Mouse (Mus musculus): Measurements from ENCODE around the gene Eif4g1. TPM values are rescaled to one million over a fixed set of nuclear protein-coding genes. Genes with fewer than 3 reads are reported as not detected.
"Not testable (repeated sequence)": the region's sequence is repeated elsewhere in the genome, so short reads cannot be mapped to it uniquely, and the experiment has no call there.

Gene Eif4g1
- total RNA-seq (2021): 100 to 1,000 TPM; 358 to 386 TPM
- long read RNA-seq, experiment 1, full-length matches to known transcripts: 3 of 75 reads
- long read RNA-seq, experiment 1, partial matches to known transcripts: 59 of 75 reads
- long read RNA-seq, experiment 1, other reads (novel, unspliced or antisense): 13 of 75 reads
- long read RNA-seq, experiment 2, partial matches to known transcripts: 154 of 160 reads
- long read RNA-seq, experiment 2, other reads (novel, unspliced or antisense): 5 of 160 reads

- not testable (repeated sequence) for DNase-seq (ENCODE audit: low spot score in 2 of 2)
Measured at GRCm38 (mm10) chr16:20668013-20668412, at the start of gene Eif4g1. Gene Eif4g1 (plus strand): TSS chr16:20668313.

GRCm38 (mm10) chr16:20619541-20620398 lies 48.3 kb upstream of the Eif4g1 start:
- peak; percentile 19 to 38 for DNase-seq (ENCODE audit: low spot score in 2 of 2)

GRCm38 (mm10) chr16:20620399-20620735 lies 47.7 kb upstream of the Eif4g1 start:
- no peak for DNase-seq (ENCODE audit: low spot score in 2 of 2)

- peak in 1 of 2 experiments; percentile 56 for DNase-seq (ENCODE audit: low spot score in 2 of 2)
Measured at GRCm38 (mm10) chr16:20620751-20621190, 47.3 kb upstream of the Eif4g1 start.

GRCm38 (mm10) chr16:20621191-20621990 lies 46.7 kb upstream of the Eif4g1 start, which contains the start of gene Camk2n2:
Gene Camk2n2 (minus strand): TSS chr16:20621287.
- DNase-seq (ENCODE audit: low spot score in 2 of 2): peak; percentile 80 to 81

DNA sequence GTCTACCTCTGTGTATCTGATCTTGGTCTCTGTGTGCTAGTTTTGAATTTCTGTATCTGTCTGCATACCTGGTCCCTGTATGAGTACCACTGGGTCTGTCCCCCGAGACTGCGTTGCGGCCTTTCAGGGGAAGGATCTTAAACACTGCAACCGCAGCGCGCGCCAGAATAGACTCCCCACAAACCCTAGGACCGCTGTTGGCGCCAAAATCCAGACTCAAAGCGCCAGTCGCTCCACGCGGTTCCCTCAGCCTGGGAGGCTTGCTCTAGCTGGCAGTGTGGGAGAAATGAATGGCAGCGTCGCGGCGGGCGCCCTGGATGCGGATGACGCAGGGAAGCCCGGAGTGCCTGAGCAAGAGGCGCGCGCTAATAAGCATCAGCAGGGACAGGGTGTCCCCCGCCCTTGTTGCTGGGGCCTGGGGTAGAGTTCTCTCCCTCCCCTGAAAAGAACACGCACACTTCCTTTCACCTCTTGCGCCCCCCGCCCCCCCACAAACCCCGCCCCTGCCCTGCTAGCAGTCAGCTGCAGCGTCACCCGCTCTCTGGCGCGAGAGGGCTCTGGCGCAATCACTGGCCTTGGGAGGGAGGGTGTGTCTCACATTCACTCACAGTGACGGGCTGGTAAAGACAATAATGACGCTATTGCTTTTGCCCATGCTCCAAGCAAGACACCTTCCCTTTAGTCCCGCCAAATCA lies 46.0 kb upstream of the Eif4g1 start:
- peak; percentile 73 to 80 for DNase-seq (ENCODE audit: low spot score in 2 of 2)

DNA sequence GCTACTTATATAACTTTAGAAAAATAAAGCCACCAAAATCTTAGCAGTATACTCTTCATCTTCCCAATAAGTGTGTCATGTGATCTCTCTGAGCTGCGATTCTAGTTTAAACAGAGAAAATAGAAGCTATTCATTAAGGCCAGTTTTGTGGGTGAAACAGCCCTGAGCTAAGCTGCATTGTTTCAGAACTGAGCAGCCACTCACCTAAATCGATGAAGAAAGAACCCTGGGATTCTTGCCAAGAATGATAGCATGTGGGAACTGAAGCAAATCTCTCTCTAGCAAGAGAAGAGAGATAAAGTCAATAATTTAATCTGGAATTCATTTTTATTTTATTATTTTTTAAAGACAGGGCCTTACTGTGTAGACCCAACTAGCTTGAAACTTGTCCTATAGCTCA lies 44.9 kb upstream of the Eif4g1 start:
- no peak for DNase-seq (ENCODE audit: low spot score in 2 of 2)

GRCm38 (mm10) chr16:20628871-20629391 lies 39.2 kb upstream of the Eif4g1 start:
- no peak for DNase-seq (ENCODE audit: low spot score in 2 of 2)

DNA sequence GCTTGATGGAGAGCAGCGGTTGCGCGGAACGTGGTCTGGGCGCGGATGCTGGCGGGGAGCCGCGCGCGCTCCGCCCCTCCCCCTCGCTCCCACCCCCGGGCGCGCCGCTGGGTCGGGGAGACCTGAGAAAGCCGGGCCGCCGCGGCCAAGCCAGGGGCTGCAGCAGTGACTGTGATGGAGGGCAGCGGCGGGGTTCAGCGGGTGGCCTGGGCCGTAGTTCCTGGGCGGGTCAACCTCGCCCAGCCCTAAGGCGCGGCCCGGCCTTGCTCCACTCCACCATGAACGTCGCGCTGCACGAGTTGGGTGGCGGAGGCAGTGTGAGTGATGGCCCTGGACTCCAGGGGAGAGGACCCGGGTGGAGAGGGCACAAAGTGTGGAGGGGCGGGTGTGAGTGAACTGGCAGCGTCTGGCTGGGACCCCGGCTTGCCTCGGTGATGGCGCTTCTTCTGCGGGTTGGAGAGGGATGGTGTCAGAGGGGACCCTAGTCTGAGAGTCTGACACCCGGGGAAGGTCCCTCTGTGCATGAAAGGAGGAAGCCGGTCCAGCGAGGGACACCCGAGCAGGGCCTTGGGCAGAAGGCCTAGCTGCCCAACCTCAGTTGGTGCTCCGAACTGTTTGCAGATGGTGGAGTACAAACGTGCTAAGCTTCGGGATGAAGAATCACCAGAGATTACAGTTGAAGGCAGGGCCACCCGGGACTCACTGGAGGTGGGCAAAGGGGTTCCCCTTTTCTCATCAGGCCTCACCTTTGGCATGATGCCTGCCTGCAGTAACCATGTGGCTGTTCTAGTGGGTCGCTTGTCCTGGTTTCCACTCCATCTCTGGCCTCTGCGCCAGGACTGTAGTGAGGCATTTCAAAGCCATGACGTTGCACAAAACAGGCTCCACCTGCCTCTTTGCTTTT lies 38.1 kb upstream of the Eif4g1 start, which contains the start of gene Ece2:
Gene Ece2 (plus strand): TSS at position 98 of the 904 bp plus-strand sequence.
- DNase-seq (ENCODE audit: low spot score in 2 of 2): peak; percentile 23 to 35

DNA sequence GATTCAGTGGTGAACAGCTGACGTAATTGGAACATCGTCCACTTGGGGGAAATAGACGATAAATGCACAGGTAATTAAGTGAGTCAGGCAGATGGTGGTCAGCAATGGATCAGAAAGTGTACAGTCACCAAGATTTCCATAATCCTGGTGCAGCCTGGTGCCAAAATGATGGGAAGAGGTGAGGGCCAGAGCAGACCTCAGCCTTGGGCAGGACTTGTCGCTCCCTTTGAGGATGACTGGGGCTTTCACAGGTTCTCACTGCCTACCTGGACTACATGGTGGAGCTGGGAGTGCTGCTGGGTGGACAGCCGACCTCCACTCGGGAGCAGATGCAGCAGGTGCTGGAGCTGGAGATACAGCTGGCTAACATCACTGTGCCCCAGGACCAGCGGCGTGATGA lies 30.7 kb upstream of the Eif4g1 start:
- no peak for DNase-seq (ENCODE audit: low spot score in 2 of 2)

DNA sequence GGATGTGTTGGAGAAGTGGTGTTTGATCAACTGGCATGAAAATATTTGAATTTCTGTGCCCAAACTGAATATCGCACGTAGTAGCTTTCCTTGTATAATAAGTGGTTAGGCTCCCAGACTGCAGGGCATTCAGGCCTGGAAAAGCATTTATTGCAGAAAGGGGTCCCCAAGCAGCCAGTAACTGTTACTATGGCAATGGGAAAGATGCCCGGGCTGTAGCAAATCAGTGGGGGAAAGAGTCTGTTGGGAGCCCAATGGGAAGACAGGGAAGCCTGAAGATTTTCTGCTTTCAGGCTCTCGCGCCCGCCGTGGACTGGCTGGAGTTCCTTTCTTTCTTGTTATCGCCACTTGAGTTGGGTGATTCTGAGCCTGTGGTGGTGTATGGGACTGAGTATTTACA lies 29.7 kb upstream of the Eif4g1 start:
- no peak for DNase-seq (ENCODE audit: low spot score in 2 of 2)

- peak; percentile 67 to 76 for DNase-seq (ENCODE audit: low spot score in 2 of 2)
Measured at GRCm38 (mm10) chr16:20642161-20642560, 26.0 kb upstream of the Eif4g1 start.

- peak; percentile 24 to 40 for DNase-seq (ENCODE audit: low spot score in 2 of 2)
Measured at GRCm38 (mm10) chr16:20643911-20644310, 24.2 kb upstream of the Eif4g1 start.

DNA sequence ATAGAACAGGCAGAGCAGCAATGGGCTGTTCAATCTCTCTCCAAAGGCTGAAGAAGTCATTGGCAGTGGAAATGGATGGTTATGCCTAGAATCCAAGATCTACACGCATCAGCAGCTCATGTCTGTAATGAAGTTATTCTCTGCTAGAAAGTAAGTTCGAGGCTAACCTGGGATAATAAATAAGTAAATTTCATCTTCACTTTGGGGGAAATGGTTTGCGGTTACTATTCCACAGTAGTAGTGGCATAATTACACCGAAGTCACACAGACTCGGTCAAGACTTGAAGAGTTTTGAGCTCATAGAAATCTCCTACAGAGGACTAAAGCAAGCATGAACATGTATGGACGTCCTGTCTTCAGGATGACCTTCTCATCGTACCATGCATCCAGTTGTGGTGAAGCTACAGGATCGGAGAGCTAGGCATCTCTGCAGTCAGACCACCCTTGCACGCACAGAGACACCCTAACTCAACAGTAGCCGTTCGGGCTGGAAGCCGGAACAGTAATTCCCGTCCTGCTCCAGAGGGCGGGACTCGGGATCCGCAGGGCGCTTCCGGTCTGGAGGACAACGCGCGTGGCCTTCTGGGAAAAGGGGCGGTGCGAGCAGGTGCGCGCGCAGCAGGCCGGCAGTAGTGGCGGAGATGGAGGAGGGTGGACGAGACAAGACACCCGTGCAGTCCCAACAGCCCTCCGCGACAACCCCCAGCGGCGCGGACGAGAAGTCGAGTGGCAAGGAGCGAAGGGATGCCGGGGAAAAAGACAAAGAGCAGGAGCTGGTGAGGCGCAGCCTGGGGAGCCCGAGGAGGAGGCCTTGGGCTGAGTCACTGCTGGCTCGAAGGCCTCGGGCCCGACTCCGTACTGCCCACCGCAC lies 16.8 kb upstream of the Eif4g1 start, which contains the start of gene Psmd2:
Gene Psmd2 (plus strand): TSS at position 577 of the 871 bp plus-strand sequence.
- peak; percentile 98 for DNase-seq (ENCODE audit: low spot score in 2 of 2)

DNA sequence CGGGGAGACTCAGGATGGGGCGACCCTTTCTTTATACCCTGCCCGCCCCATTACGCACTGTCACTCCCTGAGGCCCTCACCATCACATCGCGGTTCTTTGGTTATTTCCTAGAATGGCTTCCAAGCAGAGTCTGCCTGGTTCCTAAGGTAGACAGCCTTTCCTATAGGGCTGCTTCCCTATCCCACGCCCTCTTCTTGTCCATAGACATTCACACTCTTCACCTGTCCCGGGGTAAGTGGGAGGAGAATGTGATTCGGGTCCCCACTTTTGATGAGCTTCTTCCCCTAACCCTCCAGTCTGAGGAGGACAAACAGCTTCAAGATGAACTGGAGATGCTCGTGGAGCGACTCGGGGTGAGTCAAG lies 16.2 kb upstream of the Eif4g1 start:
- DNase-seq (ENCODE audit: low spot score in 2 of 2): no peak

- no peak for DNase-seq (ENCODE audit: low spot score in 2 of 2)
Measured at GRCm38 (mm10) chr16:20653315-20653714, 14.8 kb upstream of the Eif4g1 start.

- DNase-seq (ENCODE audit: low spot score in 2 of 2): no peak
Measured at GRCm38 (mm10) chr16:20657661-20658060, 10.5 kb upstream of the Eif4g1 start.

DNA sequence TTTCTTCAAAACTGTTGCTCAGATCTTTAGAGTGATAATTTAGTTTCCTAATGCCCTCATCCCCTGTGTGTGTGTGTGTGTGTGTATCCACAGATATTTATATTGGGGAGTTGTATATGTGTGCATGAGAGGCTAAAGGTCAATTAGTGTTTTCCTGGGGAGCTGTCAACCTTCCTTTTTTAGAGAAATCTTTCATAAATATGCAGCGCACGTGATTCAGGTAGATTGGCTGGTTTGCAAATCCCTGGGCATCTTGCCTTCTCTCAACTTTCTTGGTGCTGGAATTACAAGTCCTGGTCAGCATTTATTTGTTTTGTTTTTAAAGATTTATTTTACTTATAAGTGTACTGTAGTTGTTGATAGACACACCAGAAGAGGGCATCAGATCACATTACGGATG lies 2.2 kb downstream of the Eif4g1 start:
- no peak for DNase-seq (ENCODE audit: low spot score in 2 of 2)

Measured in adrenal gland, adult 18-20 months (tissue).